Mouse (Mus musculus) monocyte, adult 2 months (primary cell): Measurements from ENCODE around the gene Ubald2.
"Not testable (repeated sequence)": the region's sequence is repeated elsewhere in the genome, so short reads cannot be mapped to it uniquely, and the experiment has no call there.

Experiments
- DNase-seq, 2 experiments: peaks; one replicate each; pipeline ENCODE4 v3.0.0; 2022; ENCODE audit warnings: low spot score in 2 of 2, low read depth in 1 of 2

Ubald2 gene

DNA sequence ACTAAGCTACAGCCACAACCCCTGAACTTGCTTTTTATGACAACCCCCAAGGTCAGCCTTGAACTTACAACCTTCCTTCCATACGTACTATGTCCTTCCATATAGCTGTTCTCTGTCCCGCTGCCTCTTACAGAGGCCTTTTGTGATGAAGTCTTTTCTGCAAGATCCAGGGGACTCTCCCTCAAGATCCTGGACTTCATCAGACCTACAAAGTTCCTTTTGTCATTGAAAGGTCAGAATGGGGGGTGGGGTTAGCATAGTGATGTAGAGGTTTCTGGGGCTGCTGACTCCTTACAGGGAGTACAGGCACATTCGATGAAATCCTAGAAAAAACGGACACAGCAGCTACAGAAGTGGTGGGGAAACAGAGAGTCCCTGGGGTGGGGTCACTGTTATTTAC lies 25.9 kb downstream of the Ubald2 start:
- DNase-seq, result no peak

DNA sequence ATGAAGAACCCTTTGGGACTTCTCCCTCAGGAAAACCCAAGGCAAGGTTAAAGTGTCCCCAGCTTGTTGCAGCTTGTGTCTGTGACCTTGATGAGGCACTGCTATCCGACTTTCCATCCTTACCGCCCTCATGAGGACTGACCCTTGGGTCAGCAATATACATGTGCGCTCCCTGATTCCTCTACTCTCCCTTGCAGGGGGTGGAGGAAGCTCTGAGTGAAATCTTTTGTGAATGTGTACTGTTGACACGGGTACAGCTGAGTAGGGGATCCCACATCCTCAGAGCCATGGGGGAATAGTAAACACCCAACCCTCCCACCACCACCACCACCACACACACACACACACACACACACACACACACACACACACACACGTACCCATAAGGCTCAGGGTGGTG lies 29.4 kb downstream of the Ubald2 start:
- no peak for DNase-seq

DNA sequence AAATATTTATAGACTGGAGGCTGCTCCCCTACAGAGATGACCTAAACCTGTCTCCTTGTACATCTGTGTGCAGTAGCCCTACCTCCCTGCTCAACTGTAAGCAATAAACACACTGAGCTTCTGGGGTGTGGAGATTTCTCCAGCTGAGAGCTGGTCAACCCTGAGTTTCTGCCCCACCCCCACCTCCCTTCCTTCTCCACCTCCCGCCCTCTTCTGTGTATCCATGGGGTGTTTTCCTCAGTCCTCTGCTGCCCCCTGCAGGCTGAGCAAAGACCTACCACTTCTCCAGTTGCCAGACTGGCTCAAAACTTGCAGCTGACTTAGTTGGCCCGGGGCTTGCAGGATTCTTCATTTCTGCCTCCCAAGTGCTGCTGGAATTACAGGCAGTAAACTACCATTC lies 29.9 kb downstream of the Ubald2 start:
- peak; percentile 38 to 64 for DNase-seq

DNA sequence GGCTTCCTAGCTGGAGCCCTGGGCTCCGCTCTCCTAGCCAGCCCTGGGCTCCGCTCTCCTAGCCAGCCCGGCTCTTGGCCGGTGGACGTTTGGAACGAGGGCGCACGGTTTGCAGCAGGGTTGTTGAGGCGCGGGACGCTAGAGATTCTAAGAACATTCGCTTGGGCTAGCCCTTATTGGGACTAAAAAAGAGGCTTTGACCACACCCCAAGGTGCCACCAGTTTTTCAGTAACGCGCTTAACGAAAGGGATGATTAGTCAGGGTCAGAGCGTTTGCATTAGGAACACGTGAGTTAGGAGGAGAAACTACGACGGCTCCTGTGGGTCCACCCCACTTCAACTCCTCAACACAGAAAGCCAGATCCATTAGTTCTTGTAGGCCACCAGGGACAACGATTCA lies 32.2 kb downstream of the Ubald2 start, which contains the start of gene Qrich2:
Qrich2 (minus strand) TSS at position 101 of the 400 bp plus-strand sequence.
- DNase-seq, result no peak

GRCm38 (mm10) chr11:116468338-116468737 lies 34.4 kb downstream of the Ubald2 start:
- not testable (repeated sequence) for DNase-seq

DNA sequence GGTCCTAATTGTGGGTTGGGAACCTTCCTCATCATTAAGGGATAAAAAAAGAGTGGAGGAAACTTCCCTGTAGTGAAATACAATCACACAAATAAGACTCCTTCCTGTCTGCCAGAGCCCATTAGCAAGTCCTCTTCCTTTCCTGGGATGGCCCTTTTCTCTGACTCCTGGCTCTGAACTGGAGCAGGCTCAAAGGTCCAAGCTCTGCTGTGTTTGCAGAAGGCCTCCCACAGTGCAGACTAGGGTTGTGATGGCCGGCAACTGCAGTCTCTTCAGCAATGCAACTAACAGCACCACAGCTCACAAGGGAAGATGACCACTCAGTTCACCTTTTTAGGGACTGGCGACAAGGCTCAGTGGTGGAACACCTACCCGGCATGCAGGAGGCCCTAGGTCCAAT lies 36.4 kb downstream of the Ubald2 start:
- no peak for DNase-seq

DNA sequence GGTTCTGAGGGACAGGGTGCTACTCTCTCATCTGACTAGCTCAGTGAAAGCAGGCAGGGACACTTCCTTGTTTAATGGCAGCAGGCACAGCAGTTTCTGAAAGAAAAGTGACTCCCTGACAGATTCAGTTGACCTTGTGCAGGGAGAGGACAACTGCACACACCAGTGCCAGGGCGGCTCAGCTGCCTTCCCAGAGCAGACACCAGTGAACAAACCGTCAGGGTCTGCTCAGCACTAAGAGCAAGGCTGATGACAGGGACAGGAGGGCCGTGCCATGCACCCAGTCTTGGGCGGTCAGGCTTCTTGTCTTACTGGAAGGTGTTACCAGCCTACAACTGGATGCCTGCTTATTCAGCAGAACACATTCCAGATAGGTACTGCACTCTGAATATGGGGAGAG lies 37.0 kb downstream of the Ubald2 start:
- no peak for DNase-seq

GRCm38 (mm10) chr11:116472275-116472674 lies 38.4 kb downstream of the Ubald2 start:
- DNase-seq, result no peak

DNA sequence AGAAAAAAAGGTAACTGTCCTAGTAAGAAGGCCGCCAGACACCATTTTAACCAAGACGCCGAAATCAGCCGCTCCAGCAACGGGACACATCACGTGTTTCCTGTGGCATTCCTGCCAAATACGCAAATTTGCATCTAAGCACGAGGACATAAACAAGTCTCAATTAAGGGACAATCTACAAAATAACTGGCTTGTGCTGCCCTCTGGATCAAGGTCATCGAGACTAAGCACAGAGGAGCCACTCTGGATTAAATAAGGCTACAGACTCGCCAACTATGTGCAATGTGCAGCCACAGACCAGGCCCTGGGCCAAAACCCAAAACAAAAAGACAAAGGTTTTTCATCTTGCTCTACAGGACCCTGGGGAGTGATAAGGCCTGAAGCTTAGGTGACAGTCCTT lies 42.1 kb downstream of the Ubald2 start:
- DNase-seq, result no peak

- DNase-seq, result no peak
These were observed 42.8 kb downstream of the Ubald2 start for GRCm38 (mm10) chr11:116476696-116477095.

DNA sequence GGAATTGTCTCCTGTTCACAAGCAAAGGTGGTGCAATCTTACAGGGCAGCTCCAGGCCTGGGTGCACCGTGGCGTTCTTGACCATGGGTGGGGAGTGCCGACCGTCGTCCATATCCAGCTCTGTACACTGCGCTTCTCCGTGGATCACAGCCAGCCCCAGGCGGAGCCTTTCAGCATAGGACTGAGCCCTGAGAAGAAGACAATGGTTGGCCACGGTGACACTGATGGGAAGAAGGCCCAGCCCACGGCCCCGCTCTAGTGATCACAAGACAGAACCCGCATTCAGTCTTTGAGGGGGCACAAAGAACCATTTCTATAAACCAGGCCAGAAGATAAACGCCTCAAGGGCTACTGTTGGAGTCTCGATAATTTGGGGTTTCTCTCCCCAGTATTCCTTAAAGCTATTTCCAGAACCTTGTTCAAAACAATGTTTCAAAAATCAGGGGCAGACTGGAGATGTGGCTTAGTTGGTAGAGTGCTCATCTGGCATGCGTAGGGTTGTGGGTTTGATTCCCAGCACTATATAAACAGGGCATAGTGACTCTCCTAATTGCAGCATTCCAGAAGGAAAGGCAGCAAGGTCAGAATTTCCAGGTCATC lies 43.4 kb downstream of the Ubald2 start:
- no peak for DNase-seq

- DNase-seq, result no peak
These were observed 45.1 kb downstream of the Ubald2 start for GRCm38 (mm10) chr11:116478978-116479377.

GRCm38 (mm10) chr11:116479832-116480231 lies 45.9 kb downstream of the Ubald2 start:
- no peak for DNase-seq

- no peak for DNase-seq
These were observed 47.1 kb downstream of the Ubald2 start for GRCm38 (mm10) chr11:116480975-116481374.

DNA sequence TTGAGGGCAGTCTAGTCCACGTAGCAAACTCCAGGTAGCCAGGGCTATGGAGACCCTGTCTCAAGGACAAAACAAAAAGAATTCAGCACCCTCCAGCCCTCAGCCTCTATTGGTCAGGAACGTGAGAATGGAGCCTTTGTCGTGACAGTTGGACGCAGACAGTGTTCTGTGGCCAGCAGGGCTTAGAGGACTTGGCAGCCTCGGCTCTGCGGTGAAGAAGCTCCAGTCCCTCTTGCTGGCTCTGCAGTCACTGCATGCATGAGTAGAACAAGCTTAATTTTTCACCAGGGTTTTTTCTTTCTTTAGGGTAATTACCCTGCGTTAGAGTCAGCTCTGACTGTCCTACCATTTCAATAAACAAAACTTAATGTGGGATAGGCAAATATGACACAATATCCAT lies 47.9 kb downstream of the Ubald2 start:
- DNase-seq, result no peak

- no peak for DNase-seq
These were observed 50.4 kb downstream of the Ubald2 start for GRCm38 (mm10) chr11:116484261-116484660.

DNA sequence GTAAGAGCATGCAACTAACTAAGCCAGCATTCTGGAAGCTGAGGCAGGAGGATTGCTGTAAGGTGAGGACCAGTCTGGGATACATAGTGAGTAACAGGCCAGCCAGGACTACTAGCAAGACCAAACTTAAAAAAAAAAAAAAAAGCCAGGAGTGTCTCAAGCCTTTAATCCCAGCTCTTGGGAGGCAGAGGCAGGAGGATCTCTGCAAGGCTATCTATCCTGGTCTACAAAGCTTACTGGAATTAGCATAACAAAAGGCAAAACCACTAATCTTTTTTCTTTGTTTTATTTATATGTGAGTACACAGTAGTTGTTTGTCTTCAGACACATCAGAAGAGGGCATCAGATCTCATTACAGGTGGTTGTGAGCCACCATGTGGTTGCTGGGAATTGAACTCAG lies 54.3 kb downstream of the Ubald2 start:
- DNase-seq, result no peak
